Mouse (Mus musculus): ENCODE measurements around the gene AI837181.
A peak's percentile ranks its signal among the peaks of the same experiment; 100 is the strongest.

DNA sequence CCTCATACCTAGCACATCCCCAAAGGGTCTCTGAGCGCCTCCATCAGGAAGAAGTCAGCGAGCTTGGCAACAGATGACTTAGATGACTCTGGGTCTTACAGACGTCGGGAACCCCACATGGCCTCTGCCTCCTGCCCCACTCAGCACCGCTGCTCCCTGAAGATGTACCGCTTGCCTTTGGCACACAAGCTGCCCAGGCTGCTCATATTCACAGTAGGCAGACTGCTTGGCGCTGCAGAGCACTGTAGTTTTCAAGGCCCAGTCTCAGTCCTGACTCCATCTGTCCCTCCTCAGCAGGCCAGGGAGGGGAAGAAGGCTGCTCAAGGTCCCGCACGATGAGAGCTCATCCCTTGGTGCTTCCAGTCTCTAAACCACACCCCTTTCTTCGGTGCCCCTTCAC, 2.7 kb upstream of the AI837181 start:
- TF ChIP-seq CTCF (IDR thresholded peaks at IDR 0.05) = no peak
- TF ChIP-seq POLR2A (IDR thresholded peaks at IDR 0.05; ENCODE audit: insufficient read depth, low read depth, low read length) = peak; percentile 19; the same call in 1 of the 2 replicates
